Mouse (Mus musculus): ENCODE measurements at regions not wholly inside any gene's neighbourhood (a gene's known extent, or its start where the extent isn't known, plus 50 kb on each side); places are given as distances from the start of the nearest gene placed in this dataset.
A peak's percentile ranks its signal among the peaks of the same experiment; 100 is the strongest.

DNA sequence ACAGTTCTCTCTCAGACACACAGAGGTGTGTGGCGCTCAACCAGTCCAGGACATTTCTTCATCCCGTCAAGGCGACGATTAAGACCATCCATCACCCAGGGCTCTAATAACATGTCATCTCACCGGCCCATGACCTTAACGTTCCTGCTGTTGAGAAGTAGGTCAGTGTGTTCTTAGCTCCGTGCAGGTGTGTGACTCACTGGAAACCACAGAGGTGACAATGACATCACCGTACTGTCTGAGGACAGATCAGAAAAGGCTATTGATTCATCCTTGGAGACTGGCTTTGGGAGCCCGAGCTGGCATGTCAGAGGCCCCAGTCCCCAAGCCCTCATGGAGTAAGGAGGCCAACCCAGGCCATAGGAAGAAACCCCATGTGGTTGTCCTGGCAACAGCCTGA is 109.3 kb upstream of the Sulf2 start:
- no peak for DNase-seq

DNA sequence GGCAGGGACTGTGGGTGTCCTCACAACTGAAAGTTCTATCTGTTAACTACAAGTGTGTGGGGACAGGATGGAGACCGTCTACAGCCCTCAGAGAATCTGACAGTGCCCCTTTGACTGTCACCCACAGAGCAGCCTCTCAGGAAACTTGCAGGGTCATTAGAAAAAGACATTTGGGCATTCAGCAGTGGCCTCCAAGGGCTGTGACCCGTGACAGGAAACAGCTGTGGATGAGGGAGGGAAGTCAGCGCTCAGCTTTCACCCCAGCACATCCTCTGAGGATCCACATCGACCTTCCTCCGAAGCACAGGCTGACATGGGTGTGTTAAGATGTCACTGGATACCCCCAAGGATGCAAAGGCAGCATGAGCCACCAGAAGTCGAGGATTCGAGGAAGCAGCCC is 106.3 kb upstream of the Sulf2 start:
- DNase-seq = peak; percentile 12 to 27

DNA sequence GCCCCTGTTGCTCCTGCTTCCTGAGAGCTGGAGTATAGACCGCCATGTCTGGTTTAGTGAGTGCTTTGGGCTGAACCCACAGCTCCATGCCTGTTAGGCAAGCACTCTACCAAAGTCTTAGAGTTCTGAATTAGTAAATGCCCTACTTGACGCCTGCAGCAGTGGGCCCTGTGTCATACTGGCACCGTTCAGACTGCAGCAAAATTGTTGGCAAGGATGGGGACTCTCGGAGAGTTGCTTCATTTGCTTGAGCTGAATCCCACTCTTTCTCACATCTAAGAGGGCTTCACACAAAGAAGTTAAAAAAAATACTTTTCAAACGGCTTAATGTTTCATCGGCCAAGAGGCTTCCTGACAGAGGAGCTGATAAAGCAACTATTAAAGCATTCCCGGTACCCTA is 105.6 kb upstream of the Sulf2 start:
- DNase-seq = no peak

DNA sequence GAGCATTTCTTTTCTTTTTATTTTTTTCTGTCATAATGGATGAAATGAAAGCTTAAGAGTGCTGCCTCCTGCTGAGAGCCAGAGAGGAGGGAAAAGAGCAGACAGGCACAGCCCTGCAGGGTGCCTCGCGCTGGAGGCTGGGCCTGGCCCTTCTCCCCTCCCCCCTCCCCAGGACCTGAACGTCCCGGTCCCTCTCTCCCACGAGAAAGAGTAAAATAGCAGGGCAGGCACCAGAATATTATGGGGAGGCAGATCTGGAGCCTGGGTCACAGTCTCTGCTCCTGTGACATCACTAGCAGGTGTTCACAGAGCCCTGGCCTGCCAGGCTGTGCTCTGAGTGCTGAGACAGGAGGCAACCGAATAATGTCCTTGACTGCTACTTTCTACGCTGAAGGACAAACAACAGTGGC is 103.3 kb upstream of the Sulf2 start:
- DNase-seq = no peak

DNA sequence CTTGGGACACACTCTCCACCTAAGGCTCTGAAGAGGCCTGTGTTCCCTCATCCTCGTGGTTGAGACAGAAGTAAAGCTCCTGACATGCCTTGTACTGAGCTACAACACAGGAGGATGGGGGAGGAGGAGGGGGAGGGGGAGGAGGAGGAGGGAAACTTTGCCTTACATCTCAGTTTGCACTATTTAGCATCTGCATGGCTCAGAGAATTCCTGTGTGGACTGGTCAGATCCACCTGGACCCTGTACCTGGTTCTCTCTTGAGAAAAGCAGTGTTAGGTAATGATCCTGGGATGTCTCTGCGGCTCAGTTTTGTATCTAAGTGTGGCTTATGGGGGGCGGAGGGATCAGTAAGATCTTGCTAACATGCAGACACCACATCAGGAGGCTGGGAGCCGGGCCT is 102.2 kb upstream of the Sulf2 start:
- DNase-seq = no peak

DNA sequence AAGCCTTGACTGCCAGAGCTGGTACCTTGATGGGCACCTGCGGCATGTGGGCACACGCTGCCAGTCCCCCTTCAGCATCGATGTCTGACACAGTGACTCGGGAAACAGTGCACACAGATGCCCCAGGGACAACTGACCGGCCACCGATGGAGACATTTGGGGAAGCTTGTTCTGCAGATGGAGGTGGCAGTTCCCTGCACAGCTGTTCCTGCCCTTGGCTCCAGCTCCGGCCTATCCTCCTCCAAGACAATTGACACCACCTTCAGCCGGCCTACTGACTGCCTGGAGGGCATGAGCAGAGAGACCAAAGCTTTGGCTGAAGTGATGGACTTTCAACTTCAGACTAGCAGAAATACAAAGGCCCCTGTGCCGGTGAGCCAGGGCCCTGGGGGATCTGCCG is 100.7 kb upstream of the Sulf2 start:
- no peak for DNase-seq

DNA sequence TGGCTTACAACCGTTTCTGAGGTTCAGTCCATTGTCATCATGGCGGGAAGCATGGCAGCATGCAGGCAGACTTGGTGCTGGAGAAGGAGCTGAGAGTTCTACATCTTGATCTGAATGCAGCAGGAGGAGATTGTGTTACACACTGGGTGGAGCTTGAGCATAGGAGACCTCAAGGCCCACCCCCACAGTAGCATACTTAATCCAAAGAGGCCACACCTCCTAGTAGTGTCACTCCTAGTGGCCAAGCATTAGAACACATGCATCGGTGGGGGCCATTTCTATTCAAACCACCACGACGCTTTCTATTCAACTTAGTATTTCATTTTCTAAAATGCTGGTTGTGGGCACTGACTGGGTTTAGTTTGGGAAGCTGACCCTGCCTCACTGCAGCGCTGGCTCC is 99.1 kb upstream of the Sulf2 start:
- no peak for DNase-seq

DNA sequence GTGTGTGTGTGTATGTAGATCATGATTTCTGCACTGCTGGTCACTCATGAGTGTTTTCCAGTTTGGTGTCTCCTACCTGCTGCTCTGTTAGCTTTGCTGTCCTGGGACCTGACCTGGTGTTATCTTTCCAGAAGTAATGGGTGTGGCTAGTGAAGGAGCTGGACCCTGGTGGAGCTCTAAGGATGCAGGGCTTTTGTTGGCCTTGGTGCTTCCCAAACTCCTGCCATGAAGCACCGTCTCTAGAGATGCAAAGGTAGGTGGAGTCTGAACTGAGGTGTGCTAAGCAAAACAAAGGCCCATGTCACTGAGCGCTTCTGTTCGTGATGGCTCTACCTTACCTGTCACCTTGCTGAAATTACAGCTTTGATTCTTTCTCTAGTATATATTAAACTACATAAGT is 96.6 kb upstream of the Sulf2 start:
- DNase-seq = no peak

DNA sequence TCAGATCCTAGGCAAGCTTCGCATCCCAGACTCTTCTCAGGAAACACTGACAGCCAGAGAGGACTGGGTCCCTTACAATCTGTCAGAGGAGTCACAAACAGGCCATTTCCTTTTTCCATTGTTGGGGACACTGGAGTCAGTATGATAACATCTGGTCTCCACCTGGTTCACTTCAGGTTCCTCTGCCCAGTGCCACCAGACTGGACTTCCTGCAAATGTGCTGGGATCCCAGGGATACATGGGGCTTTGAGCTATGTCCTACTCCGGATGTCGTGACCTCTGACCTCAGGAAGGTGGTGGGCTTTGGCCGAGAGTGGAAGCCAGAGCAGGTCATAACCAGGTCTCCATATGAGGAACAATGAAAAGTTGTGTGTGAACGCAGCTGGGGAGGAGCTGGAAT is 96.0 kb upstream of the Sulf2 start:
- DNase-seq = no peak

DNA sequence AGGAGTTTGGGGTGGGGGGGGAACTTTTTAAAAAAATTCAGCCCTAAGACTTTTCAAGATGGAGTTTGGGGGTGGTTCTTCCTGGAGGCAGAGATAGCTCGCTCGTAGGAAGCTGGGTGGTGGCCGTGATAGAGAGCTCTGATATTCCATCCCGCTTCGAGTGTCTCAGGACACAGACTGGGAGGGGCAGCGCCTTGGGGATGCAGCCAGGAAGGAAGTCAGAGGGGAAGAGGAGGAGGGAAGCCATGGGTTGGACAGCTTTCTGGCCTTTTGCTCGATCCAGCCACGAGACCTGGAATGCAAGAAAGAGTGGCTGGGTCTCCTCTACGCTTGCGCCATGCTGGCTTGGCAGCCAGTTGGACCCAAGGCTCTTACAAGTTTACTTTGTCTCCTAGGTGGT is 95.1 kb upstream of the Sulf2 start:
- no peak for DNase-seq

DNA sequence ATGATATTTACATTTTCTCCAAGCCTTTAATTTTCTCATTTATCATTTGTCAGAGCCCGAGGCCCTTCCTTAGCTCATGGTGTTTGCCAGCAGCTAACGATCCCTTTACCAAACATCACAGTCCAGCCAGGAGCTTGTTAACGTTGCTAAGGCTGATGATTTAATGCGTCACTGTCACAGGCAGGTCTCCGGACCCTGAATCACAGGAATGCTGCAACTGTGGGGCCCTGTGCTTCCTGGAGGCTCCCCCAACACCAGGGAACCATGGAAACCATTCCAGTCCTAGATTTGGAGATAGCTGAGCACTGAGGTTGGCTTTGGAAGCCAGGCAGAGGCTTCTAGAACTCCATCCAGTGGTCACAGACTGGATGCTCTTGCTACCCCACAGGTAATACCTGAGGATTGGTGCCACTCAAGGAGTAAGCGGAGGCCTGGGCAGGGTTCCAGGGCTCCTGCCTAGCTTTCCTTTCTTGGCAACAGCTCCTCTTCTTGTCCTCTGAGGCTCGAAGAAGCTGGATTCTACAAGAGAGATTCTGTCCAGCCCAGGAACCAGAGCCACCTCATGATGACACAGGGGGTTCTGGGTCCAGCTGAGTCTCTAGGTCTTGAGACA is 94.0 kb upstream of the Sulf2 start:
- DNase-seq = no peak

DNA sequence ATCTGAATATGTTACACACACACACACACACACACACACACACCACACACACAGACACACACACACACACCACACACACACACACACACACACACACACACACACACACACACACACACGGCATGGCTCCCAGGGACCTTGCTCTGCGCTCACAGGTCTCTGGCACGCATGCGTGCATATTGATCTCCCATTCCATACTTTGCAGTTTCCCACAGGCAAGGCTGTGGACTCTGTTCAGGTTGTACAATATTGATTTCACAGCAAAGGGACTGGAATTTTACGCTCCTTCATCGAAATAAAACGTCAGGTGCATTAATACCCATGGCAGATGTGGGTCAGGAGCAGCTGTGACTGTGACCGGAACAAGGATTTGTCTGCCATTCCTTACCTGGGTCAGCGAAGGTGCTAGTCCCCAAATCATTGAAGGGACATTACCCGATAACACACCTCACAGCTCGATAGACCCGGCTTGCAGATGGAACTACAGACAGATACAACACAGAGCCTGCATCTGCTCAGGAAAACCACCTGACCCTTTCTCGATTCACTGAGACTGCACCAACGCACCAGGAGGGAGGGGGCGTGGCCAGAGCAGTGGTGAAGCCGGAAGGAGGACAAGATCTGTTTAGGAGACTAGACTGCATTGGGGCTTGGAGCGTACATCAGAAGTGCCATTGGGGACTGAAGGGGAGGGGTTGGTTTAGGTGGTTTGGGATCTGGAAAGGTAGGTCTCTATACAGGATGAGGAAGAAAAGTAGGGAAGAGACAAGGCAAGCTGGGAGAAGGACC is 91.1 kb upstream of the Sulf2 start:
- DNase-seq = no peak

DNA sequence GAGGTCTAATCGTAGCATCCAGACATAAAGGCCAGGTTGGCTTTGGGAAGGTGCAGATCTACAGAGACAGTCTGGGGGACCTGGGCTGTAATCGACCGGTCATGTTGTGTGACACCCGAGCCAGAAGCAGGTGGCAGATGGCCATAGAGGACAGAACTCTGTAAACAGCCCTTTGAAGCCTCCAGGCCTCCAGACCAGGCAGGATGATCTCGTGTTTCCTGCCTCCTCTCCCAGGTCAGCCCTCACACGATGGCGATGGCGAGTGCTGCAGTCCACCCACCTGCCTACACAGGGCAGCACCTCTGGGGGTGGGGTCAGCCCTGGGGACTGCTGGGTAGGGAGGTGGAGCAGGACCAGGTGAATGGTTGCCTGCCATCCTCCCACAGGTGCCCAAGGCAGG is 89.8 kb upstream of the Sulf2 start:
- no peak for DNase-seq

DNA sequence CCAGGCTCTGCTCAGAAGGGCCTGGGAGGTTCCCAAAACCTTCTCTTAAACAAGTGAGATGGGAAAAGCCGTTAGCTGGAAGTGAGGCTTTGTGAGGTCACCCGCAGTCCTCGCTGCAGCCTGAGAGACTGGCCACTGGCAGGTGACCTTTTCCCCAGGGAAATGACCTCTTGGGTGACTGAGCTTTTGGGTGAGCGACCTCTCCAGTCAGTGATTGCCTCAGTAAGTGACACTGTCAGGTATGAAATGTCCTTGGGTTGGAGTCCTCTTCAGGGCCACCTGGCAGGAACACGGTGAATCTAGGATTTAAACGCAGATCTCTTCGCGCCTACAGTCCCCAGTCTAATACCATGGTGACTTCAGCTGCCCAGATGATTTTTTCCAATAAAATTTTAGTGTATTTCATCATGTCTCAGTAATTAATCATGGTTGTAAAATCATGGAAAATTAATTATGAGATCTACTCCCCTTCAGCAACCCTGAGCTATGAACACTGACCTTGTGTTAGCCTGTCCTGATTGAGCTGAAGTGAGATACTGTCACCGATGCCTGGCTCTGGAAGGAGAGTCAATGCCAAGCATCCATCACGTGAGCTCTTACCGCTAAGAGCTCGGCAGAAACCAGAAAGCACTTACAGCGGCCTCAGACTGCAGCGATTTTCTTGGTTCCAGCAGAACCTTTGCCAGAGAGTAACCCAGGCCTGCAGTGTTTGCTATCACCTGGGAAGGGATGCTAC is 87.5 kb upstream of the Sulf2 start:
- DNase-seq = no peak

DNA sequence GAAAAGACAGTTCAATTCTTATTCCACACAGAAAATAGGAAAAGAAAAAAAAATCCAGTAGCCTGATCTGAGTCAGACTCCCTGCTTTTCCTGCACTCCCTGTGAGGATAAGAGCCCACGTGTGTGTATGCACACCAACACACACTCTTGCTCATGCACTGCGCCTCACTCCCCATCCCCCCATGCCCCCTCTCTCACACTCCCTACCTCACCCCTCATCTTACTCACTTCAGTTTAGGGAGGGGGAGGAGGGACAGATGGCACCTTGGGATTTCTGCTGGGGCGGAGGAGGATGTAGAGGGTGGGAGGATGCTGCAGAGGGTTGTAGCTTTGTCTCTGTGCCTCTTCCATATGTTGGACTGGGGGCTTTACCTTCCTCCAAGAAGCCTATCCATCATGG is 85.8 kb upstream of the Sulf2 start:
- DNase-seq = no peak

DNA sequence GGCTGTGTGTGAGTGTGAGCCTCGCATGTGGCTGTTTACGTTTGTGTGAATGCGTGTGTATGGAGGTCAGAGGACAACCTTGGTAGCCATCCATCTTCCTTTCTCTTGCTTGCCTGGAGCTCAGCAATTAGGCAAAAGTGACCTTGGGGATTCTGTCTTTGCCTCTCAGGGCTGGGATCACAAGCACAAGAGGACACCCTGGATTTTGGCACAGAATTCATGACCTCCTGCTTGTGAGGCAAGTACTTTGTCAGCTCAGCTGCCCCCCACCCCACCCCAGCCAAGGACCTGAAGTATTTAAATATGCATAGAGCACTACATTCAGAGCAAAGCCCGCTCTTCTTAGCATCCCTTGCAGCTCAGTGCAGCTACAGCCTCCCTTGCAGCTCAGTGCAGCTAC is 84.6 kb upstream of the Sulf2 start:
- DNase-seq = no peak

DNA sequence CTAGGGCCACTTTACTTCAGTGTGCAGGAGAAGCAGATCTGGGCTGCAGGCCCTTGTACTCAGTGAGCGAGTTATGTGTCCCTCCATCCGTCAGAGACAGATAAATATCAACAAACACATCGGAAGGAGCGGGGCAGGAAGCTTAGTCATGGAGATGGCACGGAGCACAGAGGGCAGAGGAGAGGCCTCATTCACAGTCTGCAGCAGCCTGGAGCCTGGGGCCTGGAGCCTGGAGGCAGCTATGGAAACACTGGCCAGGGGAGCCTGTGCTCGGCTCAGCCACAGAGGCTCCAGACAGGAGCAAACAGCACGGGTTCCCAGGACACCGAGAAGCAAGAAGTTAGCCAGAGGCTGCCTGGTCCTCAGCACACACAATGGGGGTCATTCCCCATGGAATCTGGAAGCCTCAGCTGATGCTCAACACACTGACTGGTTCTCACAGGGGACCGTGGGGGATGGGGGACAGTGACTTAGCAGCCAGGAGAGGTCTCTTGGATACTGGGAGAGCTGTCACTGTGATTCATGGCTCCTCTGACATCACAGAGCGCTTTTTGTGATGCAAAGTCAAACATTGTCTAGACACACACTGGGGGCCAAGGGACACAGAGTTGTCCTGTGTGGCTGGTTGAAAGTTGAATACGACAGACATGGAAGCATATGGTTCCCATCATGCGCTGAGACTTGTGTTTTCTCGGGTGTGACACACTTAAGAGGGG is 82.2 kb upstream of the Sulf2 start:
- DNase-seq = no peak

DNA sequence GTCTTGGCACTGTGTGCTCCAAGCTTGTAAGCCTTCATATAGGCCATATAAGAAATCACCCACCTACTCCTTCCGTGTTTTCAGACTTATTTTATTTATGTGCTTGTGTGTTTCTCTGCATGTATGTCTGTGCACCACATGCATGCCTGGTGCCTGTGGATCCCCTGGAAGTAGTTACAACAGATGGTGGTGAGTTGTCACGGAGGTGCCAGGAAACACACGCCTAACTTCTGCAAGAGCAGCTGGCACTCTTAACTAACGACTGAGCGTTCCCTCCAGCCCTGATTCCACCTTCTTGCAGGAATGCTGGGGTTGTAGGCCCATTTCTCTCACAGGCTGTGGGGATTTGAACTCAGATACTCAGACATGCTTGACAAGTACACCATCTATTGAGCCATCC is 80.6 kb upstream of the Sulf2 start:
- no peak for DNase-seq

DNA sequence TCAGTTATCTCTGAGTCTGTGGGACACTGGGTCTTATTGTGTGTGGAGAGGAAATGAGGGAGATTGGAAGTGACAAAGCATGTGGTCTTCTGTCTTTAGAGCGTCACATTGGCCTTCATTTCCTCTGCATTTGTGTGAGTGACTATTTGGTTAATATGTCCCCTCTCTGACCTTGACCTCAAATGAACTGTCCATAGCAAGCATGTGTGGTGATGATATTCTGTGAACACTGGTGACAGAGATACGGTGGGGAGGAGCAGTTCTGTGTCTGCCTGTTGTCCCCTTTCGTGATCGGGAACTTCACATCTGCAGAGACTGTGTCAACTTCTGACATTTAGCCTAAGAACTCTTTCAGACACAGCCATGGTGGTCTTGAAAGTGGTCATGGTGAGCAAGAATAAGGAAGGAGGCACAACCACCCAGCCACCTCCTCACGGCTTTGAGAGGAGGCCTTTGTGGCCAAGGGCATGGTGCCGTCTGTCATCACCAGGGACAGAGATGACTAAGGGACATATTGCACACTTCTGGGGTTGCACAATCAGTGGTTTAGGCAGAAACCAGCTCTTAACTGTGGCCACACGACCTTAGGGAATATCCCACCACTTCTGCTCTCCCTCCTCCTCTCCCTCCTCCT is 79.2 kb upstream of the Sulf2 start:
- DNase-seq = no peak

DNA sequence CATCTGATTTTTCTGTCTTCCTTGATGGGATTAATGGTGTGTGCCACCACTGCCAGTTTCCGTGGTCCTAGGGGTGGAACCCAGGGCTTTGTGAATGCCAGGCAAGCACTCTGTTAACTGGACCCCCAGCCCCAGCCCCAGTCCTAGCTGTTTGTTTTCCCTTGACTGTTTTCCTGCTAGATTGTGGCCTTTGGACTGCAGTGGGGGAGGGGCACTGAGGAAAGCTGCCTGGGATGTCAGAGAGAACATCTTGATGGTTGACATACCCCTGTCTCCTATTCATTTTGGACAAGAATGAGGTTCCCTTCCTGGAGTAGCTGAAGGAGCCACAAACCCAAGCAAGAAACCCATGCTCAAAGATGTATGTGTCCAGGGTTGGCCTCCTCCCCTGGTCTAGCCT is 77.8 kb upstream of the Sulf2 start:
- no peak for DNase-seq

DNA sequence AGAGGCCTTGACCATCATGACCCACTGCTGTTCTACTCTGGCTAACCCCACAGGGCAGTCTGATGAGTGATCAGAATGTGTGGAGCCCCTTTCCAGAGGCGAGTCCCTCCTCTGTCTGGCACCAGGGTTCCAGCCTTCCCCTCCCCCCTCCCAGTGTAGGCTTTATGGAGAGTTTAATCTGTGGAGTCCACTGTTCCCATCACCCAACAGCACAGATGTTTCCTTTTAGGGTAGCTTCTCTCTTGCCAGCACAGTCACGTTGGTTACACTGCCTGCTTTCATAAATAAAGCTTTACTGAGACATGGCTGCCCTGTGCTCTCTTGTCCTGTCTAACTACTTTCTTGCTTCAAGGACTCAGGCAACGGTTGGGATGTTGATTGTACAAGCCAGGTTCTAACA is 76.9 kb upstream of the Sulf2 start:
- no peak for DNase-seq

DNA sequence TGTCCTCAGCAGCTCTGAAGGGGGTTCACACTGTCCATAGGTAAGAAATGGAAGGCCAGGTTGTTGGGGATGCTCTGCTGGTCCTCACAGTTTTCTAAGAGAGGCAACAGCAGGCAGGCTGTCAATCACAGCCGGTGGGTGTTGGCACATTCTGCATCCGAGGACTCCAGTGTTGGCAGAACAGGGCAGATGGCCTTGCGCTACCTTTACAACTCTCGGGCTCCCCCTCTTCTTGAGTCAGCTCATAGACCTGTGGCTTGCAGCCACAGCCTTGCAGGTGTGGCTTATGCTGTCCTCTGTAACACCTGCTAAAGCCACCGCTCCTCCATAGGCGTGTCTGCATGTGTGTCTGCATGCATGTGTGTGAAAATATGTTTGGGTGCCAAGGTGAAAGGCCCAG is 75.2 kb upstream of the Sulf2 start:
- DNase-seq = no peak

DNA sequence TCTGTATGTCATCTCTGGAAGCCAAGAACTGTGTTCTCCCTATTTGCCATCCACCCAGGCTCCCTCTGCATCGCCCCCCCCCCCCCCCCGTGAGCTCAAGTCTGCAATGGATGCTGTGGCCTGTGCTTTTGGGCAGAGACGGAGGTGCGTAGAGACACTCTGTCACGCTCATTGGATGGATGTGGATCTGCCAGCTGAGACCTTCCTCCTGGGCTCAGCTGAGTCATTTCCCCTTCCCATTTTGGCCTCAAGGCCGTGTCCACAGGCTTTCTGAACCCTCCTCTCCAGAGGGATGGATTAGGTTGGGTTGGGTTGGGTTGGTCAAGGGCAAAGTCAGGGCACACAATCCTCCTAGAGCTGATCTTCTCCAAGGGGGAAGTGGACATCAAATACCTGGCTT is 72.9 kb upstream of the Sulf2 start:
- no peak for DNase-seq

Measured in spleen, adult 18-20 months (tissue).